Mouse (Mus musculus): ENCODE data around the gene Cdc34b. TPM values are rescaled to one million over a fixed set of nuclear protein-coding genes. Genes with fewer than 3 reads are reported as not detected.
A peak's percentile ranks its signal among the peaks of the same experiment; 100 is the strongest.
"Not testable (repeated sequence)": the region's sequence is repeated elsewhere in the genome, so short reads cannot be mapped to it uniquely, and the experiment has no call there.

The Cdc34b gene
- polyA plus RNA-seq (2011; ENCODE audit: insufficient read depth, insufficient read length, low read depth, missing spikeins): 0.55 TPM in 1 of 2 replicates, not detected in the other

DNA sequence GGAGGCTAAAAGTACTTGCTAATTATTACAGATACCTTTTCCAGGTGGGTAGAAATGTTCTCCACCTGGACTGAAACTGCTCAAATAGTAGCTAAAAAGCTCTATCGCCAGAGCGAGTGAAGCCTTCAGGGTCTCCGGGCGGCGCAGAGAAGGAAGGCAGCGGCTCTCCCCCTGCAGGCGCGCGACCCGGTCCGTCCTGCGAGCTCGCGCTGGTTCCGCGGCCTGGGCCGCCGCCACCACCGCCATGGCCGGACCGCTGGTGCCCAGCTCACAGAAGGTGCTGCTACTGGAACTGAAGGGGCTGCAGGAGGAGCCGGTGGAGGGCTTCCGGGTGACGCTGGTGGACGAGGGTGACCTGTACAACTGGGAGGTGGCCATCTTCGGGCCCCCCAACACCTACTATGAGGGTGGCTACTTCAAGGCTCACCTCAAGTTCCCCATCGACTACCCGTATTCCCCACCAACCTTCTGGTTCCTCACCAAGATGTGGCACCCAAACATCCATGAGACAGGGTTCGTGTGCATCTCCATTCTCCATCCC, at the start of gene Cdc34b:
Gene Cdc34b (plus strand): TSS at position 51 of the 541 bp plus-strand sequence.
- H3K9me3 ChIP-seq (replicated peaks; ENCODE audit: control insufficient read depth, insufficient read depth, low read length, poor library complexity, severe bottlenecking): peaks cover 5% of the 10 kb centered on the region; the same call in 1 of the 2 replicates
- peak within 1 kb of the TSS; percentile 5; the same call in 1 of the 2 replicates for H3K4me3 ChIP-seq (ENCODE audit: low read depth, low read length)
- TF ChIP-seq EP300 (IDR thresholded peaks at IDR 0.05; ENCODE audit: insufficient read depth, low read depth, low read length) (no peak), CTCF (IDR thresholded peaks at IDR 0.05; ENCODE audit: low read depth, low read length) (no peak), POLR2A (IDR thresholded peaks at IDR 0.05; ENCODE audit: insufficient read depth, low read length) (no peak)
- H3K36me3 ChIP-seq (ENCODE audit: control insufficient read depth, insufficient read depth, low read length, poor library complexity, severe bottlenecking): no peaks in the 10 kb centered on the region
- H3K27ac ChIP-seq (ENCODE audit: insufficient read depth, low read length): no peak within 1 kb of the TSS
- no peaks in the 10 kb centered on the region for H3K27me3 ChIP-seq (ENCODE audit: control insufficient read depth, insufficient read depth, low read length, poor library complexity, severe bottlenecking)
- H3K4me1 ChIP-seq (ENCODE audit: control insufficient read depth, insufficient read depth, low read length): no peaks in the 10 kb centered on the region
- peak within 1 kb of the TSS; percentile 40; the same call in 1 of the 2 replicates for H3K9ac ChIP-seq (ENCODE audit: low read depth, poor library complexity, severe bottlenecking)

DNA sequence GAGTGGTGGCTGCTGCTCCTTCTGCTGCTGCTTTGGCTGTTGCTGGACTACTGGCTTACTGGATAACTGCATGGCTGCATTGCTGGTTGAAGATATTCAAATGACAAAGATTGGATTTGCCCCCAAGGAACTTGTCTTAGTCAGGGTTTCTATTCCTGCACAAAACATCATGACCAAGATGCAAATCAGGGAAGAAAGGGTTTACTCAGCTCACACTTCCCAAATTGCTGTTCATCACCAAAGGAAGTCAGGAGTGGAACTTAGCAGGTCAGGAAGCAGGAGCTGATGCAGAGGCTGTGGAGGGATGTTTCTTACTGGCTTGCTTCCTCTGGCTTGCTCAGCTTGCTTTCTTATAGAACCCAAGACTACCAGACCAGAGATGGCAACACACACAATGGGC, 49.1 kb upstream of the Cdc34b start:
- not testable (repeated sequence) for H3K4me1 ChIP-seq (ENCODE audit: control insufficient read depth, insufficient read depth, low read length); H3K27me3 ChIP-seq (ENCODE audit: control insufficient read depth, insufficient read depth, low read length, poor library complexity, severe bottlenecking); H3K9ac ChIP-seq (ENCODE audit: low read depth, poor library complexity, severe bottlenecking); H3K9me3 ChIP-seq (replicated peaks; ENCODE audit: control insufficient read depth, insufficient read depth, low read length, poor library complexity, severe bottlenecking); H3K36me3 ChIP-seq (ENCODE audit: control insufficient read depth, insufficient read depth, low read length, poor library complexity, severe bottlenecking); H3K27ac ChIP-seq (ENCODE audit: insufficient read depth, low read length); H3K4me3 ChIP-seq (ENCODE audit: low read depth, low read length)

DNA sequence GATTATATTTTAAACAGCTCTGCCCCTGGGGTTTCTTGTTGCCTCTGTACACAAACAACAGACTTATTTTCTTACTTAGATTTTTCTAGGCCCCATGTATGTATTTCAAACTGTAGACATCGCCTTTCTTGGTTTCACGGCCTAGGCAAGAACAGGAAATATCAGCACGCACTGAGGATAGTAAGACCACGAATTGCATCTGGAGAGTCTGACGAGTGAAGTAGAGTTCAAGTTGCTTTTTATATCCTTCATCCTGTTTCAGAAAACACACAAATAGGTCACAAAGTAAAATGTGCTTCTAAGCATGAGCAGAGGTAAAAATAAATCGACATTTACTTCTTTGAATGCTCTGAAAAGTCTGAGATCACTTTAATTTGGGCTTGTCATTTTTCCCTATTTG, 46.1 kb upstream of the Cdc34b start:
- H3K4me3 ChIP-seq (ENCODE audit: low read depth, low read length): no peak overlapping the region
- H3K9me3 ChIP-seq (replicated peaks; ENCODE audit: control insufficient read depth, insufficient read depth, low read length, poor library complexity, severe bottlenecking): no peaks in the 10 kb centered on the region
- H3K9ac ChIP-seq (ENCODE audit: low read depth, poor library complexity, severe bottlenecking): no peak overlapping the region
- no peaks in the 10 kb centered on the region for H3K36me3 ChIP-seq (ENCODE audit: control insufficient read depth, insufficient read depth, low read length, poor library complexity, severe bottlenecking)
- TF ChIP-seq EP300 (IDR thresholded peaks at IDR 0.05; ENCODE audit: insufficient read depth, low read depth, low read length): no peak
- no peak for TF ChIP-seq CTCF (IDR thresholded peaks at IDR 0.05; ENCODE audit: low read depth, low read length)
- no peak for TF ChIP-seq POLR2A (IDR thresholded peaks at IDR 0.05; ENCODE audit: insufficient read depth, low read length)
- H3K27ac ChIP-seq (ENCODE audit: insufficient read depth, low read length): no peak overlapping the region
- no peaks in the 10 kb centered on the region for H3K4me1 ChIP-seq (ENCODE audit: control insufficient read depth, insufficient read depth, low read length)
- H3K27me3 ChIP-seq (ENCODE audit: control insufficient read depth, insufficient read depth, low read length, poor library complexity, severe bottlenecking): no peaks in the 10 kb centered on the region

DNA sequence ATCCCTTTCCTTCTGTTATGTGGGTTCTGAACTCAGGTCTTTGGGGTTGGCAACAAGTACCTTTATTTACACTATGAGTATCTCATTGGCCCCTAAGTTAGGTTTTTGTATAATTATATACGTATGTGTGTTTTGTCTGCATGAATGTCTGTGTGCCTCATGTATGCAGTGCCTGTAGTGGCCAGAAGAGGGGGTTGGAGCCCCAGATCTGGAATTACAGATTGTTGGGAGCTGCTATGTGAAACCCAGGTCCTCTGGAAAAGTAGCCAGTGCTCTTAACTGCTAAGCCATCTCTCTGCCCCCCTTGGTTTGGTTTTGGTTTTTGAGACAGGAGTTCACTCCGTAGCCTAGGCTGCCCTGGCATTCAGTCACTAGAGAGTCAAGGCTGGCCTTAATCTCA, 44.4 kb upstream of the Cdc34b start:
- no peaks in the 10 kb centered on the region for H3K27me3 ChIP-seq (ENCODE audit: control insufficient read depth, insufficient read depth, low read length, poor library complexity, severe bottlenecking)
- no peak overlapping the region for H3K9ac ChIP-seq (ENCODE audit: low read depth, poor library complexity, severe bottlenecking)
- H3K27ac ChIP-seq (ENCODE audit: insufficient read depth, low read length): no peak overlapping the region
- H3K36me3 ChIP-seq (ENCODE audit: control insufficient read depth, insufficient read depth, low read length, poor library complexity, severe bottlenecking): no peaks in the 10 kb centered on the region
- H3K4me1 ChIP-seq (ENCODE audit: control insufficient read depth, insufficient read depth, low read length): no peaks in the 10 kb centered on the region
- peak; percentile 18 for TF ChIP-seq CTCF (IDR thresholded peaks at IDR 0.05; ENCODE audit: low read depth, low read length)
- TF ChIP-seq EP300 (IDR thresholded peaks at IDR 0.05; ENCODE audit: insufficient read depth, low read depth, low read length): no peak
- no peak overlapping the region for H3K4me3 ChIP-seq (ENCODE audit: low read depth, low read length)
- no peaks in the 10 kb centered on the region for H3K9me3 ChIP-seq (replicated peaks; ENCODE audit: control insufficient read depth, insufficient read depth, low read length, poor library complexity, severe bottlenecking)

DNA sequence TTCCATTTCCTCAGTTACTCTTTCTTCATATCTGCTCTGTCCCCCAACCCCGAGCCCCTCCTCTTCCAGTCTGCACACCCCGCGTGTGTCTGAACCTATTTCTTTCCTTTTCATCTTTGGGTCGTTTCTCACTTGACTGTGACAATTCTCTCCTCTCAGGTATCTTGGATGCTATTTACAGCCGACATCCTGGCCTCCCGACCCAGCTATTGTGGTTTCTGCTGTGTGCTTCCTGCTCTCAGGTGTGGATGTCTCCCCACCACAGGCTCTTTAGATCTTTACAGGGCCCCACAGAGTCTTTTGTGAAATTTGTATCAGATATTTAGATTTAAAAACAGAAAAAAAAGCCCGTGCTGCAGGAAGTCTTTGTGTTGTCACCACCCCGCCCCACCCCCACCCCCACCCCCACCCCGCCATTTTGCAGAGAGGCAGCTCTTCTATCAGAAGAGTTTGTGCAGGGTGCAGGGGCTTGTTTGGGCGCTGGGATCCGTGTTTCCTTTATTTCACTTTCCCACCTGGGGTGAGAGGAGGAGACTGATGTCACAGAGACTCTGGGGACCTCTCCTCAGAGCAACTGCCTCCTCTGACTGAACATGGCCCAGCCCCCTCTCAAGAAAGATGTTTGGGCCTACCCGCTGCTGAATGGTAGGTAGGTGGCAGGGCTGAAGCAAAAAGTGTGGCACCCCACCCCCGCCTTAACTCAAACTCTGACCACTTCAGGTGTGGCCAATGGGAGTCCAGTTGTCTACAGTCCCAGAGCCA, 43.7 kb upstream of the Cdc34b start:
- no peak overlapping the region for H3K27ac ChIP-seq (ENCODE audit: insufficient read depth, low read length)
- no peaks in the 10 kb centered on the region for H3K9me3 ChIP-seq (replicated peaks; ENCODE audit: control insufficient read depth, insufficient read depth, low read length, poor library complexity, severe bottlenecking)
- 0 out of 2 replicates have a peak overlapping the region, but pooled peaks have one; percentile 9 for H3K9ac ChIP-seq (ENCODE audit: low read depth, poor library complexity, severe bottlenecking)
- H3K4me1 ChIP-seq (ENCODE audit: control insufficient read depth, insufficient read depth, low read length): no peaks in the 10 kb centered on the region
- no peaks in the 10 kb centered on the region for H3K36me3 ChIP-seq (ENCODE audit: control insufficient read depth, insufficient read depth, low read length, poor library complexity, severe bottlenecking)
- TF ChIP-seq EP300 (IDR thresholded peaks at IDR 0.05; ENCODE audit: insufficient read depth, low read depth, low read length) (no peak), CTCF (IDR thresholded peaks at IDR 0.05; ENCODE audit: low read depth, low read length) (no peak), POLR2A (IDR thresholded peaks at IDR 0.05; ENCODE audit: insufficient read depth, low read length) (no peak)
- no peaks in the 10 kb centered on the region for H3K27me3 ChIP-seq (ENCODE audit: control insufficient read depth, insufficient read depth, low read length, poor library complexity, severe bottlenecking)
- H3K4me3 ChIP-seq (ENCODE audit: low read depth, low read length): no peak overlapping the region

DNA sequence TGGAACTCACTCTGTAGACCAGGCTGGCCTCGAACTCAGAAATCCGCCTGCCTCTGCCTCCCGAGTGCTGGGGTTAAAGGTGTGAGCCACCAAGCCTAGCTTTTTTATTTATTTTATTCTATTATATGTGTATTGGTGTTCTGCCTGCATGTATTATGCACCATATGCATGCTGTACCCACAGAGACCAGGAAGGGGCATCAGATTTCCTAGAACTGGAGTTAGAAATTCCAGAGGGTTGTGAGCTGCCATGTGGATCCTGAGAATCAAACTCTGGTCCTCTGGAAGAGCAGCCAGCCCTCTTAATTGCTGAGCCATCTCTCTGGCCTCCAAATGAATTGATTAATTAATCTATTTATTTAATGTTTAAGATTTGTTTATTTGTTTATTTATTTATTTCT, 42.2 kb upstream of the Cdc34b start:
- TF ChIP-seq EP300 (IDR thresholded peaks at IDR 0.05; ENCODE audit: insufficient read depth, low read depth, low read length) (no peak), CTCF (IDR thresholded peaks at IDR 0.05; ENCODE audit: low read depth, low read length) (no peak), POLR2A (IDR thresholded peaks at IDR 0.05; ENCODE audit: insufficient read depth, low read length) (no peak)
- Histone ChIP-seq H3K27ac (ENCODE audit: insufficient read depth, low read length) (no peak overlapping the region), H3K9ac (ENCODE audit: low read depth, poor library complexity, severe bottlenecking) (no peak overlapping the region), H3K4me3 (ENCODE audit: low read depth, low read length) (no peak overlapping the region), H3K27me3 (ENCODE audit: control insufficient read depth, insufficient read depth, low read length, poor library complexity, severe bottlenecking) (no peaks in the 10 kb centered on the region), H3K36me3 (ENCODE audit: control insufficient read depth, insufficient read depth, low read length, poor library complexity, severe bottlenecking) (no peaks in the 10 kb centered on the region), H3K9me3 (replicated peaks; ENCODE audit: control insufficient read depth, insufficient read depth, low read length, poor library complexity, severe bottlenecking) (no peaks in the 10 kb centered on the region), H3K4me1 (ENCODE audit: control insufficient read depth, insufficient read depth, low read length) (no peaks in the 10 kb centered on the region)
